ENCODE assay signal across 8 mouse cellular contexts in genomic region chr10:39266482-39266881, GRCm38 (mm10).
DNase-seq lines count a peak whose midpoint lies in the region; ATAC-seq lines count a peak whose summit lies in the region.

No protein-coding gene starts in this region.

- peak; percentile 94 for DNase-seq in Muller cell, postnatal 12 days (ENCODE audit: inconsistent ontology term)
- peak; percentile 67 for DNase-seq in brain, embryonic 18.5 days (ENCODE audit: low read depth, low spot score)
- DNase-seq in frontal cortex, adult 2 months (ENCODE audit: extremely low spot score in 1 of 2, low spot score in 1 of 2), result peak; percentile 59 to 81
- peak; percentile 90 for DNase-seq in heart, postnatal 4 days
- peak; percentile 59 to 67 for DNase-seq in layer of hippocampus, adult 8-10 months (ENCODE audit: low spot score in 2 of 2)
- DNase-seq in lung, postnatal 10 days, result peak; percentile 94
- DNase-seq in right cerebral cortex, adult 18-20 months, result peak; percentile 68

- ATAC-seq in monocyte, adult 5-6 weeks (replicated peaks; ENCODE audit: insufficient number of reproducible peaks, low FRiP score, low TSS enrichment, poor library complexity, severe bottlenecking), result no peak
